Mouse (Mus musculus) R1 (cell line): ENCODE measurements around the gene Ddah1.

Experiments used
- DNase-seq: peaks from one replicate; pipeline ENCODE4 v3.0.0-alpha.2; 2018; ENCODE audit warnings: low read depth, low spot score

The Ddah1 gene

DNA sequence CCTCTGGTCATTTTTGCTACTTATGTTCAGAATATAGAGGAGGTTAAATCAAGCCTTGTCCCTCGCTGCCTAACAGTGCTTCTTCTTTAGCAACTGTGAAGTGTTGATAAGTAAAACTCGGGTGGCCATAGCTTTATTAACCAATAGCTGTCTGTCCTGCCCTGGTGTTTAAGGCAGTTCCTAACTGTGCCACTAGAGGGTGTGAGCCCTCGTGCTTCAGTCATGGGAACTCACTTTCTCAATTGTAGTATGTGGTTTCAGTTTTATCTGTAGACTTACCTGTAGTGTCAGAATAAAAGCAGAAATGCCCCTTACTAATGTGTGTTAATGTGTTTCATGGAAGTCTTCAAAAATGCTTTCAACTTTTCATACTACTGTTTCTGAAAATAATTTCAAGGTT, 183.5 kb downstream of the Ddah1 start:
- peak; percentile 76 for DNase-seq
